Mouse (Mus musculus): ENCODE results near the gene Amotl2.

DNA sequence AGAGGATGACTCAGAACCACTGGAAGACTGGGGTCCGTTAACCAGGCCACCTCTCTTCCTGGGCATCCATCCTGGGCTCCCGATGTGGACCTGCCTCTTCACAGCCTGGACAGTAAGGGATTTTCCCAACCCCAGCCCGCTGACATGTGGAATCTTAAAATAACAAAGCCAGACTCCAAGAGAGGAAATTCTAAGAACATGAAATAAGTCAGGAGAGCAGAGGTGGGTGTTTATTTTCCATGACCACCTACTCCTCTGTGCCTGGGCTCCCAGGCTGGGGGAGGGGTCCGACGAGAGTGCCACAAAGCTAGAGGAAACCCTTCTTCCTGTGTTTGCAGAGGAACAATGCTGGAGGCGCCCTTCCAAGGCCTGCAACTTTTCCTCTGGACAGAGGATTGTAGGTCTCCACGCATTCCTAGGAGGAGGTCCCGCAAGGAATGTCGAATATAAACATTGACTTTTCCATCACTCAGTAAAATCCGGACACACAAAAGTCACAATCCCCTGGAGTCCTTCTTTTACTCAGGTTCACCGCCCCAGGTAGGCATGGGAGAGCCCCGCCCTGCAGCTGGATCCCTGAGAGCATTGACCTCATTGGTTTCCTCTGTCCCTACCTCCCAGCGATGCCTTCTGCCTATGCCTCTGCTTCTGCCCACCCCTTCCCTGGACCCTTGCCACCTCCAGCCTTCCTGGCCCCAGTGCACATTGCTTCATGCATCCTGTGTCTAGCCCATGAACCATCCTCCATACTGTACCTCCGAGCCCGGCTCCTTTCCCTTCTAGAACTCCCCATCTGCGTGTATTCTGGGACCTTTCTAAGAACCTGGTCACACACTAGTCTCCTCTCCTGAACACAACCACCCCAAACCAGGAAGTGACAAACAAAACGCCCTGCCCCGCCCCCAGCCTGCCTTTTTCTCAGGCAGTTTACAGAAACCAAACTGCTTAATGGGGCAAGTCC lies 61.4 kb downstream of the Amotl2 start:
- TF ChIP-seq CTCF (IDR thresholded peaks at IDR 0.05; ENCODE audit: borderline replicate concordance, insufficient read depth, low read depth, low read length) (no peak), POLR2A (IDR thresholded peaks at IDR 0.05; ENCODE audit: borderline replicate concordance, insufficient read depth, low read length) (no peak)

Measured in cerebellum, adult 2 months (tissue).